Mouse (Mus musculus) bone marrow, adult 2 months (tissue): ENCODE measurements around the gene Ercc6.

ENCODE experiments used
- CTCF ChIP-seq: fragments of 200-500 bp; IDR thresholded peaks from 2 replicates; pipeline ENCODE4 v1.5.1; 2011; ENCODE audit warnings: low read length, control low read depth; ENCODE audit not compliant: control insufficient read depth, insufficient read depth
- POLR2A ChIP-seq: fragments of 200-500 bp; IDR thresholded peaks from 2 replicates; pipeline ENCODE4 v1.6.1; 2011; ENCODE audit warnings: low read depth, mild to moderate bottlenecking, control low read depth, low read length, borderline replicate concordance; ENCODE audit not compliant: control insufficient read depth

- no peak for TF ChIP-seq CTCF
- no peak for TF ChIP-seq POLR2A
These were observed 93.0 kb downstream of the Ercc6 start for GRCm38 (mm10) chr14:32606316-32606715.
